Mouse (Mus musculus): ENCODE measurements at regions not wholly inside any gene's neighbourhood (a gene's known extent, or its start where the extent isn't known, plus 50 kb on each side); places are given as distances from the start of the nearest gene placed in this dataset.

- DNase-seq, result no peak
These were observed 151.4 kb downstream of the Abcc12 start for GRCm38 (mm10) chr8:86428998-86429651.

- no peak for DNase-seq
These were observed 152.4 kb downstream of the Abcc12 start for GRCm38 (mm10) chr8:86428131-86428530.

- no peak for DNase-seq
These were observed 154.4 kb downstream of the Abcc12 start for GRCm38 (mm10) chr8:86426056-86426455.

GRCm38 (mm10) chr8:86425382-86425781 lies 155.1 kb downstream of the Abcc12 start:
- no peak for DNase-seq

- DNase-seq, result no peak
These were observed 161.3 kb downstream of the Abcc12 start for GRCm38 (mm10) chr8:86419059-86419651.

GRCm38 (mm10) chr8:86418414-86418981 lies 162.0 kb downstream of the Abcc12 start:
- no peak for DNase-seq

- no peak for DNase-seq
These were observed 165.3 kb downstream of the Abcc12 start for GRCm38 (mm10) chr8:86415208-86415607.

- DNase-seq, result no peak
These were observed 169.3 kb downstream of the Abcc12 start for GRCm38 (mm10) chr8:86411232-86411631.

- DNase-seq, result no peak
These were observed 174.3 kb downstream of the Abcc12 start for GRCm38 (mm10) chr8:86406196-86406595.

- DNase-seq, result no peak
These were observed 177.1 kb downstream of the Abcc12 start for GRCm38 (mm10) chr8:86403434-86403833.

GRCm38 (mm10) chr8:86401946-86402345 lies 178.5 kb downstream of the Abcc12 start:
- no peak for DNase-seq

GRCm38 (mm10) chr8:86395121-86395520 lies 185.4 kb downstream of the Abcc12 start:
- DNase-seq, result no peak

GRCm38 (mm10) chr8:86393835-86394234 lies 186.7 kb downstream of the Abcc12 start:
- DNase-seq, result no peak

- DNase-seq, result no peak
These were observed 187.1 kb downstream of the Abcc12 start for GRCm38 (mm10) chr8:86393374-86393773.

- DNase-seq, result no peak
These were observed 189.8 kb downstream of the Abcc12 start for GRCm38 (mm10) chr8:86390715-86391114.

GRCm38 (mm10) chr8:86389690-86390671 lies 190.5 kb downstream of the Abcc12 start:
- DNase-seq, result no peak

GRCm38 (mm10) chr8:86385236-86385635 lies 195.2 kb downstream of the Abcc12 start:
- DNase-seq, result no peak

GRCm38 (mm10) chr8:86381977-86382376 lies 198.5 kb downstream of the Abcc12 start:
- no peak for DNase-seq

- no peak for DNase-seq
These were observed 212.4 kb downstream of the Abcc12 start for GRCm38 (mm10) chr8:86368062-86368461.

GRCm38 (mm10) chr8:86366636-86367035 lies 213.8 kb downstream of the Abcc12 start:
- DNase-seq, result no peak

GRCm38 (mm10) chr8:86365726-86366125 lies 214.8 kb downstream of the Abcc12 start:
- no peak for DNase-seq

- peak; percentile 9 for DNase-seq
These were observed 215.6 kb downstream of the Abcc12 start for GRCm38 (mm10) chr8:86364898-86365297.

GRCm38 (mm10) chr8:86360283-86360682 lies 220.2 kb downstream of the Abcc12 start:
- DNase-seq, result no peak
